Mouse (Mus musculus) CH12.LX (cell line): ENCODE measurements around the gene Dnm3. TPM values are rescaled to one million over a fixed set of nuclear protein-coding genes. Genes with fewer than 3 reads are reported as not detected.

Source experiments
- DNase-seq: peaks from one replicate; pipeline ENCODE4 v3.0.0-alpha.2; 2013; ENCODE audit errors: extremely low read depth
- H3K27ac ChIP-seq: 2 replicates; pipeline ENCODE4 v1.5.1; 2012; ENCODE audit warnings: low read depth, mild to moderate bottlenecking, control low read depth, moderate library complexity; ENCODE audit not compliant: insufficient read depth
- H3K27me3 ChIP-seq: replicated peaks from 2 replicates; pipeline ENCODE3; 2012; ENCODE audit warnings: inconsistent platforms
- H3K36me3 ChIP-seq, 2 experiments: replicated peaks in 1 of 2; 2 replicates each; pipeline versions ENCODE3 to v1.6.1; 2012; ENCODE audit warnings: inconsistent platforms in 1 of 2, low read length in 1 of 2, mild to moderate bottlenecking in 1 of 2, mixed read lengths in 1 of 2, moderate library complexity in 1 of 2; ENCODE audit not compliant: control insufficient read depth in 1 of 2, insufficient read depth in 1 of 2
- H3K4me1 ChIP-seq, 2 experiments: 2 replicates each; pipeline ENCODE4 v1.6.1; 2012; ENCODE audit warnings: inconsistent platforms in 1 of 2, moderate library complexity in 1 of 2; ENCODE audit not compliant: insufficient read depth in 2 of 2, control insufficient read depth in 1 of 2
- H3K4me2 ChIP-seq: 2 replicates; pipeline ENCODE4 v1.6.1; 2012; ENCODE audit warnings: low read depth, mild to moderate bottlenecking, control low read depth; ENCODE audit not compliant: poor library complexity, insufficient read depth, severe bottlenecking
- H3K4me3 ChIP-seq, 3 experiments: fragments of 150-350 bp in 1 of 3; sonication (generic) in 1 of 3; replicated peaks in 1 of 3; 2 replicates each; pipeline versions ENCODE3 to v1.5.1; 2011 to 2012; ENCODE audit warnings: low read depth in 2 of 3, low read length in 2 of 3, mild to moderate bottlenecking in 2 of 3, moderate library complexity in 2 of 3, control low read depth in 1 of 3, improper control_type of control experiment in 1 of 3, inconsistent platforms in 1 of 3, mixed read lengths in 1 of 3; ENCODE audit not compliant: poor library complexity in 1 of 3
- H3K79me2 ChIP-seq: replicated peaks from 2 replicates; pipeline ENCODE4 v1.6.1; 2012; ENCODE audit warnings: mild to moderate bottlenecking, moderate library complexity; ENCODE audit not compliant: control insufficient read depth, poor library complexity, insufficient read depth, severe bottlenecking; ENCODE audit errors: extremely low read depth
- H3K9ac ChIP-seq: 2 replicates; pipeline ENCODE4 v1.6.1; 2012; ENCODE audit warnings: low read depth, mild to moderate bottlenecking, control low read depth, moderate library complexity; ENCODE audit not compliant: insufficient read depth
- H3K9me3 ChIP-seq: replicated peaks from 2 replicates; pipeline ENCODE3; 2012; ENCODE audit warnings: low read length, inconsistent platforms, mixed read lengths
- CHD2 ChIP-seq: IDR thresholded peaks from 2 replicates; pipeline ENCODE4 v1.6.1; 2011; ENCODE audit warnings: low read length, improper control_type of control experiment
- CTCF ChIP-seq, 2 experiments: IDR thresholded peaks in 1 of 2; conservative IDR thresholded peaks in 1 of 2; 2 replicates each; pipeline ENCODE4 v1.5.1; 2011 to 2012; ENCODE audit warnings: low read depth in 2 of 2, low read length in 2 of 2, improper control_type of control experiment in 1 of 2, inconsistent platforms in 1 of 2, mild to moderate bottlenecking in 1 of 2, moderate library complexity in 1 of 2
- E2F4 ChIP-seq: IDR thresholded peaks from 2 replicates; pipeline ENCODE4 v1.6.1; 2011; ENCODE audit warnings: low read depth, low read length, improper control_type of control experiment; ENCODE audit not compliant: insufficient replicate concordance
- ELF1 ChIP-seq: IDR thresholded peaks from 2 replicates; pipeline ENCODE4 v1.6.1; 2014; ENCODE audit warnings: low read depth, mild to moderate bottlenecking, inconsistent platforms, low read length, improper control_type of control experiment
- EP300 ChIP-seq: IDR thresholded peaks from 2 replicates; pipeline ENCODE4 v1.6.1; 2011; ENCODE audit warnings: low read length, improper control_type of control experiment
- ETS1 ChIP-seq: conservative IDR thresholded peaks from 2 replicates; pipeline ENCODE4 v1.6.1; 2012; ENCODE audit warnings: low read depth, mild to moderate bottlenecking, inconsistent platforms, low read length, improper control_type of control experiment, moderate library complexity
- HCFC1 ChIP-seq: IDR thresholded peaks from 2 replicates; pipeline ENCODE4 v1.6.1; 2012; ENCODE audit warnings: low read depth, mild to moderate bottlenecking, inconsistent platforms, low read length, improper control_type of control experiment
- JUN ChIP-seq: IDR thresholded peaks from 2 replicates; pipeline ENCODE4 v1.6.1; 2011; ENCODE audit warnings: low read depth, mild to moderate bottlenecking, low read length, improper control_type of control experiment, moderate library complexity; ENCODE audit not compliant: insufficient read depth
- JUND ChIP-seq: conservative IDR thresholded peaks from 2 replicates; pipeline ENCODE4 v1.6.1; 2011; ENCODE audit warnings: low read depth, low read length, improper control_type of control experiment
- KAT2A ChIP-seq: IDR thresholded peaks from 2 replicates; pipeline ENCODE4 v1.6.1; 2012; ENCODE audit warnings: low read length, improper control_type of control experiment, inconsistent platforms; ENCODE audit not compliant: insufficient replicate concordance
- MAFK ChIP-seq: IDR thresholded peaks from 2 replicates; pipeline ENCODE4 v1.6.1; 2011; ENCODE audit warnings: low read length, improper control_type of control experiment; ENCODE audit not compliant: insufficient replicate concordance
- MEF2A ChIP-seq: IDR thresholded peaks from 2 replicates; pipeline ENCODE4 v1.6.1; 2014; ENCODE audit warnings: low read depth, mild to moderate bottlenecking, inconsistent platforms, low read length, improper control_type of control experiment, borderline replicate concordance
- MYC ChIP-seq: IDR thresholded peaks from 2 replicates; pipeline ENCODE4 v1.6.1; 2011; ENCODE audit warnings: low read depth, mild to moderate bottlenecking, improper control_type of control experiment, low read length
- NELFE ChIP-seq: IDR thresholded peaks from 2 replicates; pipeline ENCODE4 v1.6.1; 2011; ENCODE audit warnings: low read depth, low read length, improper control_type of control experiment
- NRF1 ChIP-seq: IDR thresholded peaks from 2 replicates; pipeline ENCODE4 v1.6.1; 2014; ENCODE audit warnings: low read depth, mild to moderate bottlenecking, inconsistent platforms, low read length, improper control_type of control experiment, moderate library complexity
- POLR2A ChIP-seq: IDR thresholded peaks from 2 replicates; pipeline ENCODE4 v1.6.1; 2011; ENCODE audit warnings: low read depth, mild to moderate bottlenecking, improper control_type of control experiment, low read length
- POLR2AphosphoS2 ChIP-seq: IDR thresholded peaks from 2 replicates; pipeline ENCODE4 v1.6.1; 2011; ENCODE audit warnings: low read depth, low read length, improper control_type of control experiment
- RAD21 ChIP-seq: IDR thresholded peaks from 2 replicates; pipeline ENCODE4 v1.6.1; 2011; ENCODE audit warnings: low read depth, mild to moderate bottlenecking, low read length, improper control_type of control experiment, moderate library complexity
- SIN3A ChIP-seq: IDR thresholded peaks from 2 replicates; pipeline ENCODE4 v1.6.1; 2012; ENCODE audit warnings: low read length, improper control_type of control experiment, inconsistent platforms
- TBP ChIP-seq: conservative IDR thresholded peaks from 2 replicates; pipeline ENCODE4 v1.6.1; 2011; ENCODE audit warnings: low read depth, low read length, improper control_type of control experiment
- TCF12 ChIP-seq: IDR thresholded peaks from 2 replicates; pipeline ENCODE4 v1.6.1; 2014; ENCODE audit warnings: low read depth, mild to moderate bottlenecking, inconsistent platforms, low read length, improper control_type of control experiment
- UBTF ChIP-seq: IDR thresholded peaks from 2 replicates; pipeline ENCODE4 v1.6.1; 2012; ENCODE audit warnings: low read depth, mild to moderate bottlenecking, inconsistent platforms, low read length, improper control_type of control experiment, moderate library complexity
- ZMIZ1 ChIP-seq: IDR thresholded peaks from 2 replicates; pipeline ENCODE4 v1.6.1; 2012; ENCODE audit warnings: low read depth, mild to moderate bottlenecking, inconsistent platforms, low read length, improper control_type of control experiment
- ZNF384 ChIP-seq: IDR thresholded peaks from 2 replicates; pipeline ENCODE4 v1.6.1; 2012; ENCODE audit warnings: low read depth, low read length, improper control_type of control experiment, inconsistent platforms
- dilution Hi-C: fragments of 300-500 bp; cut with MboI; formaldehyde crosslinking; loops from 2 replicates; pipeline ENCODE4 v1.14.3; 2020; ENCODE audit warnings: low sequenced_read_pairs; ENCODE audit not compliant: extremely low pct_unique_long_range_greater_than_20kb, extremely low pct_ligation_motif_present
- in situ Hi-C: fragments of 300-500 bp; cut with MboI; formaldehyde crosslinking; loops from 3 replicates; pipeline ENCODE4 v1.14.3; 2019; ENCODE audit warnings: low sequenced_read_pairs, low pct_ligation_motif_present, low pct_unique_long_range_greater_than_20kb, mixed read lengths
- polyA plus RNA-seq: library from polyadenylated mRNA; unstranded; fragments of >175 nt; gene quantifications from 2 replicates; pipeline ENCODE4 v1.2.1, GENCODE M21; 2012; ENCODE audit warnings: low read depth; ENCODE audit not compliant: insufficient read length
- total RNA-seq, 2 experiments: library from RNA; depleted of rRNA; stranded (reverse); fragments of 300-350 nt in 1 of 2; fragments of >200 nt in 1 of 2; gene quantifications; 2 replicates each; pipeline ENCODE4 v1.2.3; 2012 to 2014

The Dnm3 gene
- total and polyA plus RNA-seq, 3 experiments: 3.6 to 9.5 (median 6.9) TPM

DNA sequence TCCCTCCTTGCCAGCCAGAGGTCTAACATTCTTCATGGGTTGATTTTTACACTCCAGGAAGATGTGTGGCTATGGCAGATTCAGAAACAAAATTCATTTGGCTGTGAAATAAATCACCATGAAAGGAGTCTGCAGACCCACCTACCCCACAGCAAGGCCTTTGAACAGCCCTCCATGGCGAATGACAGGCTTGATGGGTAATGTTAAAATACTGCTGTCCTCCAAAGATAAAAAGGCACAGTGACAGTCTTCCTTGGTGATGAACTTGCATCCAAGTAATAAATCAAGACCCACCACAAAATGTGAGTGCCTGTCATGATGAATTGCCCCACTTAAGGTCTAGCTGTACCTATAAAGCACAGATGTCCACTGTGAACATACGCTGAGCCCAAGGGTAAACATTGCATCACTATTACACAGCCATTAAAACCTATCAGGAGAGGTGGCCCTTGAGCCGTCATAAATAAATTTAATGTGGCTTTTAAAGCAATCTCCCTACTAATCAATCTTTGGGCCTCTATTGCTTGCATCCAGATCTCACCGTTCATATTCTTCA lies 131.3 kb downstream of the Dnm3 start:
- in situ Hi-C loops (no loop called here), dilution Hi-C loops (no loop called here)
- no peak for DNase-seq
- Histone ChIP-seq H3K27me3 (no peaks in the 10 kb centered on the region), H3K36me3 (no peaks in the 10 kb centered on the region), H3K4me3 (no peak overlapping the region), H3K79me2 (no peaks in the 10 kb centered on the region), H3K27ac (no peak overlapping the region), H3K4me2 (no peak overlapping the region), H3K9me3 (no peaks in the 10 kb centered on the region), H3K9ac (no peak overlapping the region), H3K4me1 (no peaks in the 10 kb centered on the region)
- no peak for TF ChIP-seq KAT2A
- no peak for TF ChIP-seq RAD21
- TF ChIP-seq ELF1: no peak
- no peak for TF ChIP-seq ZMIZ1
- no peak for TF ChIP-seq MAFK
- TF ChIP-seq UBTF: no peak
- no peak for TF ChIP-seq NELFE
- TF ChIP-seq MEF2A: no peak
- no peak for TF ChIP-seq JUN
- TF ChIP-seq SIN3A: no peak
- TF ChIP-seq TCF12: no peak
- TF ChIP-seq EP300: no peak
- no peak for TF ChIP-seq E2F4
- TF ChIP-seq CHD2: no peak
- TF ChIP-seq CTCF (conservative IDR thresholded peaks at IDR 0.05 in 1 of 2, IDR thresholded peaks at IDR 0.05 in 1 of 2; ENCODE audit: low read depth in 2 of 2, low read length in 2 of 2): no peak
- TF ChIP-seq ZNF384: no peak
- no peak for TF ChIP-seq POLR2AphosphoS2
- no peak for TF ChIP-seq POLR2A

GRCm38 (mm10) chr1:162337170-162337569 lies 140.7 kb downstream of the Dnm3 start:
- dilution Hi-C loops: no loop called here
- no peaks in the 10 kb centered on the region for H3K79me2 ChIP-seq
- DNase-seq: no peak
- H3K4me3 ChIP-seq: no peak overlapping the region
- in situ Hi-C loops: no loop called here
- H3K4me1 ChIP-seq: no peaks in the 10 kb centered on the region
- TF ChIP-seq MYC: no peak
- TF ChIP-seq MEF2A: no peak
- TF ChIP-seq UBTF: no peak
- no peak for TF ChIP-seq NELFE
- no peak for TF ChIP-seq ETS1
- TF ChIP-seq JUND: no peak
- no peak for TF ChIP-seq NRF1
- TF ChIP-seq SIN3A: no peak
- no peak for TF ChIP-seq HCFC1
- no peak for TF ChIP-seq ZMIZ1
- TF ChIP-seq ZNF384: no peak
- no peak for TF ChIP-seq EP300
- no peak for TF ChIP-seq TBP
- TF ChIP-seq CHD2: no peak
- H3K27ac ChIP-seq: no peak overlapping the region
- no peaks in the 10 kb centered on the region for H3K27me3 ChIP-seq
- H3K36me3 ChIP-seq: no peaks in the 10 kb centered on the region
- no peaks in the 10 kb centered on the region for H3K9me3 ChIP-seq
- H3K9ac ChIP-seq: no peak overlapping the region
- no peak overlapping the region for H3K4me2 ChIP-seq
